Mouse (Mus musculus): Measurements from ENCODE around the gene Rbks.

The Rbks gene

GRCm38 (mm10) chr5:31682305-31682704, 15.1 kb downstream of the Rbks start:
- intact Hi-C loops (cut with DNase I), result no loop called here

- intact Hi-C loops (cut with DNase I), result no loop called here
Measured at GRCm38 (mm10) chr5:31680183-31680582, 17.2 kb downstream of the Rbks start.

- intact Hi-C loops (cut with DNase I), result no loop called here
Measured at GRCm38 (mm10) chr5:31678000-31678399, 19.4 kb downstream of the Rbks start.

GRCm38 (mm10) chr5:31673431-31673830, 24.0 kb downstream of the Rbks start:
- intact Hi-C loops (cut with DNase I), result no loop called here

- intact Hi-C loops (cut with DNase I), result no loop called here
Measured at GRCm38 (mm10) chr5:31671137-31671536, 26.3 kb downstream of the Rbks start.

- intact Hi-C loops (cut with DNase I), result no loop called here
Measured at GRCm38 (mm10) chr5:31669984-31670383, 27.4 kb downstream of the Rbks start.

GRCm38 (mm10) chr5:31668325-31668968, 29.0 kb downstream of the Rbks start:
- intact Hi-C loops (cut with DNase I), result no loop called here

GRCm38 (mm10) chr5:31666176-31666575, 31.3 kb downstream of the Rbks start:
- intact Hi-C loops (cut with DNase I), result no loop called here

GRCm38 (mm10) chr5:31655688-31656190, 41.7 kb downstream of the Rbks start:
- intact Hi-C loops (cut with DNase I), result no loop called here

GRCm38 (mm10) chr5:31650518-31651288, 46.7 kb downstream of the Rbks start:
- intact Hi-C loops (cut with DNase I), result no loop called here

GRCm38 (mm10) chr5:31647327-31647726, 50.1 kb downstream of the Rbks start:
- intact Hi-C loops (cut with DNase I), result no loop called here

GRCm38 (mm10) chr5:31646574-31646973, 50.9 kb downstream of the Rbks start:
- intact Hi-C loops (cut with DNase I), result no loop called here

GRCm38 (mm10) chr5:31645798-31646197, 51.6 kb downstream of the Rbks start:
- intact Hi-C loops (cut with DNase I), result no loop called here

GRCm38 (mm10) chr5:31644847-31645246, 52.6 kb downstream of the Rbks start:
- intact Hi-C loops (cut with DNase I), result no loop called here

GRCm38 (mm10) chr5:31644272-31644671, 53.2 kb downstream of the Rbks start:
- intact Hi-C loops (cut with DNase I), result no loop called here

- intact Hi-C loops (cut with DNase I), result no loop called here
Measured at GRCm38 (mm10) chr5:31642300-31642699, 55.1 kb downstream of the Rbks start.

GRCm38 (mm10) chr5:31640542-31640941, 56.9 kb downstream of the Rbks start:
- intact Hi-C loops (cut with DNase I), result no loop called here

- intact Hi-C loops (cut with DNase I), result no loop called here
Measured at GRCm38 (mm10) chr5:31636636-31637253, 60.7 kb downstream of the Rbks start.

- intact Hi-C loops (cut with DNase I), result loop anchor here (5.0 kb wide), 1 partner anchor 63 kb away; the partner anchor contains the start of genes Babam2 and Rbks
Measured at GRCm38 (mm10) chr5:31634679-31635078, 62.7 kb downstream of the Rbks start.

GRCm38 (mm10) chr5:31634161-31634560, 63.3 kb downstream of the Rbks start:
- intact Hi-C loops (cut with DNase I), result loop anchor here (5.0 kb wide), 1 partner anchor 63 kb away; the partner anchor contains the start of genes Babam2 and Rbks

GRCm38 (mm10) chr5:31631169-31631568, 66.3 kb downstream of the Rbks start:
- intact Hi-C loops (cut with DNase I), result loop anchor here (5.0 kb wide), 1 partner anchor 66 kb away; the partner anchor contains the start of genes Babam2 and Rbks

- intact Hi-C loops (cut with DNase I), result loop anchor here (5.0 kb wide), 1 partner anchor 67 kb away; the partner anchor contains the start of genes Babam2 and Rbks
Measured at GRCm38 (mm10) chr5:31630064-31630463, 67.4 kb downstream of the Rbks start.

Measured in adrenal gland (tissue).